Mouse (Mus musculus): ENCODE measurements at regions not wholly inside any gene's neighbourhood (a gene's known extent, or its start where the extent isn't known, plus 50 kb on each side); places are given as distances from the start of the nearest gene placed in this dataset.

GRCm38 (mm10) chr1:182690323-182690722 lies 58.7 kb downstream of the Ccdc185 start:
- H3K36me3 ChIP-seq (ENCODE audit: control insufficient read depth, insufficient read depth, low read length), result no peaks in the 10 kb centered on the region
- H3K9ac ChIP-seq (ENCODE audit: low read length), result no peak overlapping the region
- H3K4me1 ChIP-seq (replicated peaks; ENCODE audit: control insufficient read depth, insufficient read depth, low read length), result no peaks in the 10 kb centered on the region
- H3K9me3 ChIP-seq (ENCODE audit: control insufficient read depth, low read length), result peaks cover 7% of the 10 kb centered on the region
- ATAC-seq (ENCODE audit: low read depth), result peak; percentile 65
- H3K4me3 ChIP-seq (ENCODE audit: low read length), result no peak overlapping the region
- H3K4me2 ChIP-seq (ENCODE audit: low read depth, low read length), result no peak overlapping the region
- no peaks in the 10 kb centered on the region for H3K27me3 ChIP-seq (ENCODE audit: control insufficient read depth, insufficient read depth, low read depth, low read length)
- H3K27ac ChIP-seq (ENCODE audit: low read length), result 0 out of 2 replicates have a peak overlapping the region, but pooled peaks have one; percentile 5
- 42% methylated on average over 4 of the region's 4 CpGs for WGBS

- Histone ChIP-seq H3K9ac (ENCODE audit: low read length) (no peak overlapping the region), H3K27ac (ENCODE audit: low read length) (peak overlapping the region; percentile 60), H3K36me3 (ENCODE audit: control insufficient read depth, insufficient read depth, low read length) (no peaks in the 10 kb centered on the region), H3K4me3 (ENCODE audit: low read length) (no peak overlapping the region), H3K4me1 (replicated peaks; ENCODE audit: control insufficient read depth, insufficient read depth, low read length) (no peaks in the 10 kb centered on the region), H3K4me2 (ENCODE audit: low read depth, low read length) (no peak overlapping the region), H3K27me3 (ENCODE audit: control insufficient read depth, insufficient read depth, low read depth, low read length) (no peaks in the 10 kb centered on the region), H3K9me3 (ENCODE audit: control insufficient read depth, low read length) (peaks cover 7% of the 10 kb centered on the region)
- WGBS, result 25% methylated on average over 6 of the region's 6 CpGs
- peak; percentile 32; the same call in 1 of the 2 replicates for ATAC-seq (ENCODE audit: low read depth)
These were observed 59.2 kb downstream of the Ccdc185 start for GRCm38 (mm10) chr1:182689741-182690140.

- no peaks in the 10 kb centered on the region for H3K27me3 ChIP-seq (ENCODE audit: control insufficient read depth, insufficient read depth, low read depth, low read length)
- H3K36me3 ChIP-seq (ENCODE audit: control insufficient read depth, insufficient read depth, low read length), result no peaks in the 10 kb centered on the region
- H3K27ac ChIP-seq (ENCODE audit: low read length), result no peak overlapping the region
- H3K9me3 ChIP-seq (ENCODE audit: control insufficient read depth, low read length), result peaks cover 7% of the 10 kb centered on the region
- H3K4me3 ChIP-seq (ENCODE audit: low read length), result no peak overlapping the region
- no peak for ATAC-seq (ENCODE audit: low read depth)
- H3K4me2 ChIP-seq (ENCODE audit: low read depth, low read length), result no peak overlapping the region
- 60% methylated on average over 5 of the region's 5 CpGs for WGBS
- no peak overlapping the region for H3K9ac ChIP-seq (ENCODE audit: low read length)
- 0 out of 2 replicates have a peak, but pooled peaks cover 2% of the 10 kb centered on the region for H3K4me1 ChIP-seq (replicated peaks; ENCODE audit: control insufficient read depth, insufficient read depth, low read length)
These were observed 61.8 kb downstream of the Ccdc185 start for GRCm38 (mm10) chr1:182687146-182687545.

GRCm38 (mm10) chr1:182686231-182686630 lies 62.7 kb downstream of the Ccdc185 start:
- H3K27me3 ChIP-seq (ENCODE audit: control insufficient read depth, insufficient read depth, low read depth, low read length), result no peaks in the 10 kb centered on the region
- H3K4me2 ChIP-seq (ENCODE audit: low read depth, low read length), result no peak overlapping the region
- H3K27ac ChIP-seq (ENCODE audit: low read length), result no peak overlapping the region
- H3K4me1 ChIP-seq (replicated peaks; ENCODE audit: control insufficient read depth, insufficient read depth, low read length), result 0 out of 2 replicates have a peak, but pooled peaks cover 4% of the 10 kb centered on the region
- no peak overlapping the region for H3K4me3 ChIP-seq (ENCODE audit: low read length)
- whole genome bisulfite sequencing, result 26% methylated on average over 5 of the region's 5 CpGs
- no peak for ATAC-seq (ENCODE audit: low read depth)
- H3K9ac ChIP-seq (ENCODE audit: low read length), result no peak overlapping the region
- H3K9me3 ChIP-seq (ENCODE audit: control insufficient read depth, low read length), result peaks cover 7% of the 10 kb centered on the region
- H3K36me3 ChIP-seq (ENCODE audit: control insufficient read depth, insufficient read depth, low read length), result no peaks in the 10 kb centered on the region

GRCm38 (mm10) chr1:182682591-182683252 lies 66.3 kb downstream of the Ccdc185 start:
- no peak overlapping the region for H3K4me3 ChIP-seq (ENCODE audit: low read length)
- WGBS, result 33% methylated on average over 14 of the region's 14 CpGs
- peak; percentile 86 for ATAC-seq (ENCODE audit: low read depth)
- no peak overlapping the region for H3K27ac ChIP-seq (ENCODE audit: low read length)
- H3K36me3 ChIP-seq (ENCODE audit: control insufficient read depth, insufficient read depth, low read length), result no peaks in the 10 kb centered on the region
- H3K4me2 ChIP-seq (ENCODE audit: low read depth, low read length), result no peak overlapping the region
- no peaks in the 10 kb centered on the region for H3K9me3 ChIP-seq (ENCODE audit: control insufficient read depth, low read length)
- H3K9ac ChIP-seq (ENCODE audit: low read length), result no peak overlapping the region
- no peaks in the 10 kb centered on the region for H3K27me3 ChIP-seq (ENCODE audit: control insufficient read depth, insufficient read depth, low read depth, low read length)
- H3K4me1 ChIP-seq (replicated peaks; ENCODE audit: control insufficient read depth, insufficient read depth, low read length), result peaks cover 9% of the 10 kb centered on the region; the same call in 1 of the 2 replicates

All from lung, embryonic 16.5 days (tissue).